Mouse (Mus musculus) heart, adult 2 months (tissue): ENCODE results near the gene Btnl2.

Experiments used
- CTCF ChIP-seq: fragments of 200-600 bp; IDR thresholded peaks from 2 replicates; pipeline ENCODE4 v1.8.1; 2022; ENCODE audit warnings: antibody characterized with exemption, mild to moderate bottlenecking, moderate library complexity
- EP300 ChIP-seq: fragments of 200-500 bp; IDR thresholded peaks from 2 replicates; pipeline ENCODE4 v1.6.1; 2011; ENCODE audit warnings: low read depth, low read length, control low read depth; ENCODE audit not compliant: insufficient read depth
- POLR2A ChIP-seq: fragments of 200-500 bp; IDR thresholded peaks from 2 replicates; pipeline ENCODE4 v1.6.1; 2011; ENCODE audit warnings: mild to moderate bottlenecking, low read depth, low read length, control low read depth; ENCODE audit not compliant: insufficient read depth

- no peak for TF ChIP-seq CTCF
- TF ChIP-seq EP300: no peak
- no peak for TF ChIP-seq POLR2A
Measured at GRCm38 (mm10) chr17:34315512-34315911, 39.1 kb upstream of the Btnl2 start.
